Mouse (Mus musculus) neural tube, embryonic 12.5 days (tissue): ENCODE data around the gene 1700001C19Rik. TPM values are rescaled to one million over a fixed set of nuclear protein-coding genes. Genes with fewer than 3 reads are reported as not detected.

ENCODE experiments used
- ATAC-seq: fragments of 200-750 bp; cut with Nextera tagmentation; 2 replicates; pipeline ENCODE4 v1.8.0; 2017; ENCODE audit warnings: low read depth, mild to moderate bottlenecking, moderate TSS enrichment, moderate library complexity; ENCODE audit not compliant: low FRiP score
- H3K27ac ChIP-seq: fragments of 300-500 bp; sonication (generic); 2 replicates; pipeline ENCODE4 v1.5.1; 2016
- H3K27me3 ChIP-seq: fragments of 300-500 bp; sonication (generic); replicated peaks from 2 replicates; pipeline ENCODE4 v1.6.1; 2016; ENCODE audit warnings: mild to moderate bottlenecking
- H3K36me3 ChIP-seq: fragments of 300-500 bp; sonication (generic); 2 replicates; pipeline ENCODE4 v1.6.1; 2016; ENCODE audit warnings: mild to moderate bottlenecking
- H3K4me1 ChIP-seq: fragments of 300-500 bp; sonication (generic); 2 replicates; pipeline ENCODE4 v1.6.1; 2016
- H3K4me2 ChIP-seq: fragments of 300-500 bp; sonication (generic); replicated peaks from 2 replicates; pipeline ENCODE4 v1.6.1; 2016; ENCODE audit warnings: mild to moderate bottlenecking
- H3K4me3 ChIP-seq: fragments of 300-500 bp; sonication (generic); 2 replicates; pipeline ENCODE4 v1.5.1; 2016
- H3K9ac ChIP-seq: fragments of 300-500 bp; sonication (generic); 2 replicates; pipeline ENCODE4 v1.6.1; 2016; ENCODE audit warnings: mild to moderate bottlenecking
- H3K9me3 ChIP-seq: fragments of 300-500 bp; sonication (generic); 2 replicates; pipeline ENCODE4 v1.6.1; 2016; ENCODE audit warnings: mild to moderate bottlenecking
- WGBS: fragments of 180-500 bp; shearing (Covaris S2); methylation state at CpG from one replicate; pipeline ENCODE4 v1.1.7; 2016; 5-methylcytosine and 5-hydroxymethylcytosine counted together
- polyA plus RNA-seq: library from polyadenylated mRNA; unstranded; fragments of >200 nt; fragmentation: Nextera tagmentation; extraction: Ambion mirVana; gene quantifications from 2 replicates; pipeline ENCODE4 v1.2.1, GENCODE M21; 2016

1700001C19Rik gene
- polyA plus RNA-seq, 1 experiment from 2014 or later = 0.68 TPM

DNA sequence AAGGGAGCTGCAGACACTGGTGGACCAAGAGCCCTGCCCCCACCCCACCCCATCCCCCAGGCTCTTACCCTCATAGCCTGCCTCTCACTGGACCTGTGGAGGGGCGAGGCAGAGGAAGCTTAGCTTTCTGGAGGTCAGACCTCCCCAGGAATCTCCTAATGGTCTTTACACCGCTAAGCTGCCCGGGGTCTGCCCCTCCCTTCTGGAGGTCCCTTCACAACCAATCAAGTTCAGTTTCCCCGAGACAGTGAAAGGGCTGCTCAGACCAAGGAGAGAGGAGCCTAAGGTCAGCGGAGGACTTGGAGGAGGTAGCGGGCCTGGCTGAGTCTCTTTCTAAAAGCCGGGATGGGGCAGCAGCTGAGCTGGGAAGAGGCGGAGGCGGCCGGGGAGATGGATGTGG is 52.0 kb downstream of the 1700001C19Rik start, which contains the start of gene Guca1b:
Gene Guca1b, plus strand, starts transcription at position 249 of the 400 bp plus-strand sequence.
- Histone ChIP-seq H3K9ac (no peak within 1 kb of the TSS), H3K9me3 (peaks cover 9% of the 10 kb centered on the region; the same call in 1 of the 2 replicates), H3K4me1 (no peaks in the 10 kb centered on the region), H3K36me3 (peaks cover 9% of the 10 kb centered on the region), H3K4me2 (no peak within 1 kb of the TSS), H3K27me3 (no peaks in the 10 kb centered on the region; the same call in 1 of the 2 replicates), H3K27ac (no peak within 1 kb of the TSS), H3K4me3 (no peak within 1 kb of the TSS)
- no peak for ATAC-seq
- WGBS = 43% methylated on average over 10 of the region's 10 CpGs

DNA sequence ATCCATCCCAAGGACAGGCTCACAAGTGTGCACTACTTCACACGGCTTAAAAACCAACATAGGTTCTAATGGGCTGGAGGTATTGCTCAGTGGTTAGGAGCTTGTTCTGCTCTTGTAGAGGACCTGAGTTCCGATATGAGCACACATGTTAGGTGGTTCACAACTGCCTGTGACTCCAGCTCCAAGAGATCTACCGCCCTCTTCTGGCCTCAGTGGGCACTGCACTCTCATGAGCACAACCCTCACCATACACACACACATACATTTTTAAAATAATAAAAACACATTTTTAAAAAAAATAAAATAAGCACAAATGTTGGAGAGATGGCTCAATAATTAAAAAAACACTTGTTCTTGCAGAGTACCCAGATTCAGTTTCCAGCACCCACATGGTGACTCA is 53.1 kb downstream of the 1700001C19Rik start:
- Histone ChIP-seq H3K9ac (no peak overlapping the region), H3K36me3 (peaks cover 19% of the 10 kb centered on the region), H3K9me3 (peaks cover 9% of the 10 kb centered on the region; the same call in 1 of the 2 replicates), H3K27me3 (no peaks in the 10 kb centered on the region; the same call in 1 of the 2 replicates), H3K27ac (no peak overlapping the region), H3K4me3 (no peak overlapping the region), H3K4me1 (no peaks in the 10 kb centered on the region), H3K4me2 (no peak overlapping the region)
- WGBS = 88% methylated on average over 3 of the region's 3 CpGs
- ATAC-seq = no peak

DNA sequence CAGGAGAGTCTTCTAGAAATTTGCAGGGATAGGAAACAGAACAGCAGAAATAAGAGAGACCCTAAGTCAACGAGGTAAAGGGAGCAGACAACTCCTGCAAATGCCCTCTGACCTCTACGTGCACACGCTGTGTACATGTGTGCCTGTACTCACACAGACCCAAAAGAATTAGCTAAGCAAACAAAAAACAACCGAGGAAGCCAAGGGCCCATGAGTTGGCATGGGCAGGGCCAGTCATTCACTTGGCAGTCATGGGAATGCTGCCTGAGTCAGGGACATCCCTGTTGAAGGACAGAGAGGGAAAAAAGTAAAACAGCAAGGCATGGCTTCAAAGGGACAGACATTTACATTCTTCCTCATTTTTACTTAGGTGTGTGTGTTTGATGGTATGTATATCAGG is 53.9 kb downstream of the 1700001C19Rik start:
- Histone ChIP-seq H3K4me2 (no peak overlapping the region), H3K4me1 (no peaks in the 10 kb centered on the region), H3K27ac (no peak overlapping the region), H3K9me3 (peaks cover 9% of the 10 kb centered on the region; the same call in 1 of the 2 replicates), H3K4me3 (no peak overlapping the region), H3K27me3 (no peaks in the 10 kb centered on the region), H3K9ac (no peak overlapping the region), H3K36me3 (peaks cover 25% of the 10 kb centered on the region)
- 90% methylated on average over 4 of the region's 4 CpGs for WGBS
- no peak for ATAC-seq

DNA sequence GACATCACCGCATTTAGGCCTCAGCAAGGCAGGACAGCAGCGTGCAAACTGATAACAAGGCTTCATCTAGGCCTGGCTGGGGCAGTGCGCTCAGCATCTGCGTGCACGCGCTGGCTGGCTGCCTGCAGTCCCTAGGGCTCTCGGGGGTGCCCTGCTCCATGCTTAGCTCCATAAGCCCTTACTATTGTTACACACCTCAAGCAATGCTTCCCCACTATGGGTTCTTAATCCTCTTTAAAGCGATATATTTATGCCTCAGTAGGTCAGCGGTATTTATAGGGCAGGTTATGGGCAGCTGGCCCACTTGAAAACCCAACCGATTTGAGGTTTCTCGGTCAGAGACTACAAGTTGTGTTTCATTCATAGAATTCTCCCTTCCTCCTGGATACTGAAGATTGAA is 55.3 kb downstream of the 1700001C19Rik start:
- WGBS = 89% methylated on average over 11 of the region's 11 CpGs
- Histone ChIP-seq H3K27me3 (no peaks in the 10 kb centered on the region), H3K4me3 (no peak overlapping the region), H3K36me3 (peaks cover 38% of the 10 kb centered on the region), H3K4me1 (no peaks in the 10 kb centered on the region), H3K4me2 (no peak overlapping the region), H3K9me3 (peaks cover 9% of the 10 kb centered on the region; the same call in 1 of the 2 replicates), H3K9ac (no peak overlapping the region), H3K27ac (no peak overlapping the region)
- ATAC-seq = no peak

DNA sequence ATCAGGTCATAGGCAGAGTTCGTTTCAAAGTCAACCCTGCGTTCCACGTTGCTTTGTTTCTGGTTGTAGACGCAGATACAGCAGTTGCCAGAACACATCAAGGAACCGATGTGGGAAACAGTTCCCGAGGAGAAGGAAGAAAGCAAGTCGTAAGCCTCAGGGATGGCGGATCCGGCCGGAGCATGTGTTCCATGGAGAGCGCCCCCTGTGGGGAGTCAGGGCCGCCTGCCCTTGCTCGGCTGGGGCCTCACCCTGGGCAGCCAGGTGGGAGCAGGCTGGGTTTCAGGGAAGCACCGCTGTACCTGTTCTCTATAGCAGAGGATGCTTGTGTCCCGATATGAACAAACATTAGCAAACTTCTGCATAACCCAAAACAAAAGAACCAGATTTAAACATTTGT is 59.0 kb downstream of the 1700001C19Rik start:
- Histone ChIP-seq H3K4me2 (no peak overlapping the region), H3K9ac (no peak overlapping the region), H3K27me3 (no peaks in the 10 kb centered on the region), H3K4me1 (no peaks in the 10 kb centered on the region), H3K9me3 (no peaks in the 10 kb centered on the region), H3K27ac (no peak overlapping the region), H3K36me3 (peaks cover 75% of the 10 kb centered on the region), H3K4me3 (no peak overlapping the region)
- no peak for ATAC-seq
- WGBS = 84% methylated on average over 15 of the region's 15 CpGs

DNA sequence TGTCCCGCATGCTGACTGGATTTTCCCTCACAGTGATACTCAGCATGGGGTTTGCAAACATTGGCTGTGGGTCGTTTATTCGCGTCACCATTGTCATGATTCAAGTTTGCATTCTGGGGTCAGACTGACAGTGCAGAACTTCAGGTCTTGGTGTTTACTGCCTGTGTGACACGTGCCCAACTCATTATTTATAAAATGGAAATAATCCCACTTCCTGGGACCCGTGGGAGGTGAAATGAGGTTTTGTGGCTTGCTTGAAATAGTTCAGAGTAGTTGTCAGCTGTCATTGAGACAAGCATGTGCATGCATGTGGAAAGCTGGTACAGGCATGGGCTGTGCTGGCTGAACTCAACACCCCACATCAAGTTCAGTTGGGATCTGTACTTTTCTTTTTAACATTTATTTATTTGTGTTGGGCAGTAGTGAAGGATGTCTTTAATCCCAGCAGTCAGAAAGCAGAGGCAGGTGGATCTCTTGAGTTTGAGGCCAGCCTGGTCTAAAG is 60.3 kb downstream of the 1700001C19Rik start:
- no peaks in the 10 kb centered on the region for H3K4me1 ChIP-seq
- H3K4me2 ChIP-seq = no peak overlapping the region
- no peak for ATAC-seq
- no peak overlapping the region for H3K27ac ChIP-seq
- H3K9ac ChIP-seq = no peak overlapping the region
- 85% methylated on average over 6 of the region's 6 CpGs for WGBS
- H3K36me3 ChIP-seq = peaks cover 84% of the 10 kb centered on the region
- no peak overlapping the region for H3K4me3 ChIP-seq
- no peaks in the 10 kb centered on the region for H3K27me3 ChIP-seq
- H3K9me3 ChIP-seq = no peaks in the 10 kb centered on the region

DNA sequence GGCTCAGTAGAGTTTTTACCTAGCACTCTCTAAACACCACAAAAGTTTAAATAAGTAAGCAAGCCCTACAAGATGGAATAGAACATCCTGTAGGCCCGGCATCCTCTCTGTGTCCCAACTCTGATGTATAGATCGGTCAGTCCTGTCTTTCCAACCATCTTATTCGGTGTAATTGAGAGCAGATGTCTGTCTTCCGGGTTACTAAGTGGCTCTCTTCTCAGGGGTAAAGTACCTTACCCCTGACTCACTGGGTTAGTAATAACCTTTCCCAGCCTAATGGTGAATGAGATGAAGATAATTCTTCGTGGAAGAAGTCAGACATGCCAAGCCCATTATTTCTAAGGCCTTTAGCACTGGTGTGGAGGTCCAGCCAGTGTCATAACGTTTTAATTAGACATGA is 63.2 kb downstream of the 1700001C19Rik start:
- H3K27me3 ChIP-seq = no peaks in the 10 kb centered on the region
- H3K4me2 ChIP-seq = no peak overlapping the region
- no peak for ATAC-seq
- H3K4me3 ChIP-seq = no peak overlapping the region
- peaks cover 6% of the 10 kb centered on the region; the same call in 1 of the 2 replicates for H3K4me1 ChIP-seq
- H3K9me3 ChIP-seq = no peaks in the 10 kb centered on the region
- no peak overlapping the region for H3K9ac ChIP-seq
- H3K36me3 ChIP-seq = peaks cover 66% of the 10 kb centered on the region
- no peak overlapping the region for H3K27ac ChIP-seq
- 89% methylated on average over 6 of the region's 6 CpGs for WGBS

DNA sequence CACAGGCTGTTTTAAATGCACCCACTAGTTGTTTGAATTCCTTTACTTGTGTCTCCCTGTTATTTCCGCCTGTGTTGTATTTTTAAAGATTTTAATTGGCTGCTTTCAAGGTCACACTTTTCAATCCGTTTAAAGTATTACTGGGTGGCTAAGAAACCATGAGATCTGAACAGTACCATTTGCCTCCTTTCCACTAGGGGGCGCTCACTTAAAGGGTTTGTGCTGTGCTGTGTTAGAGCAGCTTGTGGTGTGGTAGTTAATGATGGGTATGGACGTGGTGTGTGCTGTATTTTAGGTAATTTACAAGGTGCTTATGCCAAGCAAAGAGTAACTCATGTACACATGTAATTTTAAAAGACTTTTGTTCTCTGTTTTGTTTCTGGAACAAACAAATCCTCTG is 65.7 kb downstream of the 1700001C19Rik start:
- H3K4me3 ChIP-seq = no peak overlapping the region
- peaks cover 6% of the 10 kb centered on the region; the same call in 1 of the 2 replicates for H3K4me1 ChIP-seq
- H3K27ac ChIP-seq = no peak overlapping the region
- H3K4me2 ChIP-seq = no peak overlapping the region
- 19% methylated on average over 4 of the region's 4 CpGs for WGBS
- peaks cover 43% of the 10 kb centered on the region for H3K36me3 ChIP-seq
- no peaks in the 10 kb centered on the region for H3K9me3 ChIP-seq
- H3K27me3 ChIP-seq = no peaks in the 10 kb centered on the region
- ATAC-seq = no peak
- no peak overlapping the region for H3K9ac ChIP-seq

DNA sequence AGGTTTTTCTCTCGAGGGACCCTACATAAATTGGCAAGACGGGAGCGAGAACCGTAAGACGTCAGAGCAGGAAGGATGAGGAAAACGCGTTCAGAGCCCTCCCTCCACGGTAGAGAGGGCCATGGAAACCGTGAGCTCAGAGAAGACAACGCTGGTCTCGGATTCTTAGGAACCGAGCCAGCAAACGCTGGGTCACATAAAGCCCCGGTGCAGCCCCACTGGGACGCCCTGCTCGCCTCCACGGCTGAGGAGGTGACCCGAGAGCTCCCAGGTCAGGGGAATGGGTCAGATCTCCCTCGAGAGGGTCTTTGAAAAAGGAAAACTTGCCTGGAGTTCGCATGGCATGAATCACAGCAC is 68.1 kb downstream of the 1700001C19Rik start:
- Histone ChIP-seq H3K4me1 (peaks cover 6% of the 10 kb centered on the region; the same call in 1 of the 2 replicates), H3K4me3 (peak overlapping the region; percentile 71), H3K27me3 (0 out of 2 replicates have a peak, but pooled peaks cover 7% of the 10 kb centered on the region), H3K27ac (no peak overlapping the region), H3K36me3 (peaks cover 20% of the 10 kb centered on the region), H3K9ac (peak overlapping the region; percentile 67), H3K4me2 (peak overlapping the region; percentile 84), H3K9me3 (no peaks in the 10 kb centered on the region)
- 2% methylated on average over 20 of the region's 20 CpGs for WGBS
- ATAC-seq = peak; percentile 52

DNA sequence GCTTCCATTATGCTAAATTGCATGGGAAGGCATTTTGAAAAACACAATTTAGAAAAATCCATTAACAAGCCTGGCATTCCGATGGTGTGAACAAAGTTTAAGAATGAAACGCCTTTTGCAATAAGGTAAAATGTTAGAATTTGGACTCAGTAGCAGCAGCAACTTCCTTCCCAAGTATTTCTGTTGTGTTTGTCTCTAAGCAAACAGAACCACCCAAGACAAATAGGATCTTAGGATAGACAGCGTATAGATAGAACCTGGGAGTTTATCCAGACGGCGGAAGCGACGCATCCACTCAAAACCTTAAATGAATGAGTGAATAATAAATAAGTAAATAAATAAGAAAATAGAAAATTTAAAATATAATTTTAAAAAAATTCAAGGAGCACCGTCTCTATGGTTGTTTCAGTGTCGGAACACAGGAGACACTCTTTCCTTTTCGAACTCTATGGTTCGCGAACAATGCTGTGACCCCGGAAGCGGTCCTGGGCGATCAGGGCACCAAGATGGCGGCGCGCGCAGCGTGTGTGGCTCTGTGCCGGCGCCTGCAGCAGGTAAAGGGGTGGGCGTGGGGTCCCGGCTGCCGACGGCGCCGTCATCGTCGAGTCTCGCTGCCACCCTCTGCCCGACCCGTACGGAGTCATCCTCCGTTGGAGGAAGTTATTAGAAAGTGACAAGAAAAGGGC is 68.6 kb downstream of the 1700001C19Rik start, which contains the start of gene Mrps10:
Gene Mrps10, plus strand, starts transcription at position 487 of the 686 bp plus-strand sequence.
- no peak within 1 kb of the TSS for H3K27ac ChIP-seq
- peak; percentile 92 for ATAC-seq
- 5% methylated on average over 35 of the region's 35 CpGs for WGBS
- H3K27me3 ChIP-seq = 0 out of 2 replicates have a peak, but pooled peaks cover 7% of the 10 kb centered on the region
- no peaks in the 10 kb centered on the region for H3K9me3 ChIP-seq
- H3K4me3 ChIP-seq = peak within 1 kb of the TSS; percentile 71
- peaks cover 15% of the 10 kb centered on the region for H3K36me3 ChIP-seq
- peaks cover 6% of the 10 kb centered on the region; the same call in 1 of the 2 replicates for H3K4me1 ChIP-seq
- H3K4me2 ChIP-seq = peak within 1 kb of the TSS; percentile 84
- H3K9ac ChIP-seq = peak within 1 kb of the TSS; percentile 67
